Mouse (Mus musculus) adrenal gland, adult 18-20 months (tissue): Measurements from ENCODE around the gene Zscan10. TPM values are rescaled to one million over a fixed set of nuclear protein-coding genes. Genes with fewer than 3 reads are reported as not detected.
A peak's percentile ranks its signal among the peaks of the same experiment; 100 is the strongest.

ENCODE experiments used
- DNase-seq, 2 experiments: peaks; one replicate each; pipeline ENCODE4 v3.0.0; 2021 to 2022; ENCODE audit warnings: low spot score in 2 of 2
- total RNA-seq, 2 experiments: library from RNA; stranded (reverse); gene quantifications; 1 replicate in 1 of 2; 2 replicates in 1 of 2; pipeline ENCODE4 v1.2.3; 2021

Zscan10 gene
- total RNA-seq, 2 experiments from 2014 or later = not detected

GRCm38 (mm10) chr17:23644613-23645495 lies 44.2 kb downstream of the Zscan10 start, which contains the start of gene Mmp25:
TSS of gene Mmp25 (minus strand) at chr17:23645277.
- no peak for DNase-seq

DNA sequence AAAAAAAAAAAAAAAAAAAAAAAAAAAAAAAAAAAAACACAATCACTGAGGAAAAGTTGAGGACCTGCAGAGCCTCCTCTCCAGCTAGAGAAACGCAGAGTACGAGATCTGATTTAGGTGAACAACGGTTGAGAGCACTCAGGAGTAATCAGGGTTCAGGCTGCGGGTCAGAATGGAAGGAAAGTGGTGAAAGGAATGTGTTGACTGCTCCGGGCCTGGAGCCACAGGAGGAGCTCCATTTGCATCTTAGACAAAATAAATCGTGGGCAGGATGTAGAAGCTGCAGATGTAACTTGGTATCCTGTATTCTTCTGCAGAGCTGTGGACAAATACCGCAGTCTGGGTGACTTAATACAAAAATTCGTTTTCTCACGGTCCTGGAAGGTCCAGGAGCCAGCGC lies 45.2 kb downstream of the Zscan10 start:
- DNase-seq = no peak

DNA sequence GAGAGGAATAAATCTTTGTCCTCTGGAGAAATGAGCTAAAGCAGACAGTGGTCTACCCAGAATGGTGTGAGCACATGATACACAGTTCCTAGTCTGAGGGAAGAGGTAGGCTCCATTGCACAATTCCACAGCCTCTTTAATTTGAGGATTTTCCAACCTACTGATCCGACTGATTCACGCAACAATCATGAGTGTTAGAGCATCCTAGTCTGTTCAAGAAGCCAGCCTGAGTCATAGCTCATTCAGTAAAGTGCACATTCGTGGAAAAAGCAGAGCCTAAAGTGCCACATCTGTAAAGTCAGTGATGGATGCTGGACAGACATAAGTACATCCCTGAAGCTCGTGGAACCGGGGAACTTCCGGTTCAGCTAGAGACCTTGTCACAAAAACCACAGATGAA lies 50.7 kb downstream of the Zscan10 start:
- DNase-seq = no peak

GRCm38 (mm10) chr17:23653324-23653723 lies 52.7 kb downstream of the Zscan10 start:
- DNase-seq = no peak

DNA sequence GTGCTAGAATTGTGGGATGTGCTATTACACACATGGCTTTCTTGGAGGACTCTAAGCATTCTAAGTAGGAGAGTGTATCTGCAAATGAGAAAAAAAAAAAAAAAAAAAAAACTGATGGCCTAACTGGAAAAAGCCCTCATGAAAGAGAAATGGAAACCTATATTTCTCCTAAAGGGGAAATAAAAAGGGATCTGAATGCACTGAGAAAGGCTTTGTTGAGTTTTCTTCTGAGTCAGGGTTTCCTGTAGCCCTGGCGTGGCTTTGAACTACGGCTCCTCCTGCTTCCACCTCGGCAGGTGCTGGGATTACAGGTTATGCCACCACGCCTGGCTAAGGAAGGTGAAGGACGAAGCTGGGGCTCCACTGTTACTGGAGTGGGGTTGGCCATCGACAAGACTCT lies 53.3 kb downstream of the Zscan10 start:
- DNase-seq = no peak

DNA sequence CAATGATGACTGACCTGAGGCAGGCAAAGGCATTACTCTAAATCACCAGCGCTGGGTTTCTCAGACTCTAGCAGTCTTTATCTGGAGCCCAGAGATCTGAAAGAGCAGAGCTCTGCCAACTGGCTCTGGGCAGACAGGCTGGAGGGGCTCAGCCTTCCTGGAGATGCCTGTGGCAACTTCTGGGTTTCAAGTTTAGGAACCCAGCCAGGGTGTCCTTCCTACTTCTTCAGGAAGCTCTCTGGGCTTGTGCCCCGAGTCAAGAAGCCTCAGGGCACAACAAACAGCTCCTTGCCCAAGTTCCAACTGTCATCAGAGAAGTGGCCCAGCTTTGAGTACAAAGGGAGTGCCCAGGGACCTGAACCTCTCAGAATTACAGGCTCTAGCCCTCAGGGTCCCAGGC lies 53.8 kb downstream of the Zscan10 start:
- no peak for DNase-seq

DNA sequence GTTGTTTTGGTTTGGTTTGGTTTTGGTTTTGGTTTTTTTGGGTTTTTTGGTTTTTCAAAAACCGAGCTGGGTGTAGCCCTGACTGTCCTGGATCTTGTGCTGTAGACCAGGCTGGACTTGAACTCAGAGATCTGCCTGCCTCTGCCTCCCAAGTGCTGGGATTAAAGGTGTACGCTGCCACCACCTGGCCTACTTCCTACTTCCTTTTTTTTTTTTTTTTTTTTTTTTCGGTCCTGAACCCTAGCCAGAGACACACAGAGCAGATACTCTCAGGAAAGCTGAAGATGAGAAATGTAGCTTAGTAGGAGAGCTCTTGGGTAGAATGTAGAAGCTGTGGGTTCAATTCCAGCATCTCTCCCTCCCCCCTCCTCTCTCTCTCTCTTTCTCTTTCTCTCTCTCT lies 57.8 kb downstream of the Zscan10 start:
- DNase-seq = no peak

DNA sequence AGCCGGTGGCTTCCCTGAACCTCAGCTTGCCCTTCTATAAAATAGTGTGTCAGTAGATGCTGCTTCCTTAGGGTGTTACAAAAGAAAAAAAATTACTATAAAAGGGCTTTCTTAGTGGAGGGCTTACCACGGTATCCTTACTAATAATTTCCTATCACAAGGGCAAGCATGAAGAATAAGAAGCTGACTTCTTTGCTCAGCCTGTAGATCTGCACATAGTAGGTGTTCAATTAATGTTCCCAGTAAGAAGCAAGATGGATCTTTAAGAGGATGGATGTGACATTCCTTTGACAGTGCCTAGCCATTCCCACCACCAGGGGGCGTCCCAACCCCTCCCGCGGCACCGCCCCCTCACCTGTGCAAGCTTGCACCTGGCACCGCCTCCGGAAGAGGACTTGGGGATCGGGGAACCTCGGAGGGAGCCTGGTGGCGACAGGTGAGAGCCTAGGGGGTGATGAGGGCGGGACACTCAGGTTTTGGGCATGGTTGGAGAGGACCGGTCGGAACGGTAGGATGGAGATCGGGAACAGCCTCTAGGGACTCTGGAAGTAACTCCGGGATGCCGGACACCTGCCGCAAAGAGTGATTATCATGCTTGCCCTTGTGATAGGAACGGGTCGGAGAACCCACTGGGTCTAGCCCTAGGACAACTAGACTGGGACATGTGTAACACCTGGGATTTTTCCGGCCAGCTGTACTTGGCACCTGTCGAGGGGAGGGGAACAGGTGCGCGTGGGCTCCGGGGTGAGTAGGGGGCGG lies 59.6 kb downstream of the Zscan10 start, which contains the start of gene Bicdl2:
Bicdl2 (plus strand) TSS at position 390 of the 759 bp plus-strand sequence.
- DNase-seq = peak; percentile 47 to 65

Other genes starting within 250 kb of the Zscan10 start
- not detected for gene Vmn2r116, start 216.3 kb upstream of the Zscan10 start, total RNA-seq
- not detected for gene Vmn2r117, start 121.2 kb upstream of the Zscan10 start, total RNA-seq
- gene Zfp213, start 36.6 kb upstream of the Zscan10 start, total RNA-seq = 10 to 100 TPM; 11.0 to 12.3 TPM
- 1 to 10 TPM; 6.2 to 6.3 TPM for gene Zfp13, start 1.4 kb upstream of the Zscan10 start, total RNA-seq
- gene Mmp25, start 44.4 kb downstream of the Zscan10 start, total RNA-seq = under 1 TPM; 0.10 TPM
- not detected for gene Bicdl2, start 59.6 kb downstream of the Zscan10 start, total RNA-seq
- gene Hcfc1r1, start 72.7 kb downstream of the Zscan10 start, total RNA-seq = 100 to 1,000 TPM; 153 to 154 TPM
- 10 to 100 TPM; 23.1 to 23.3 TPM for gene Thoc6, start 73.0 kb downstream of the Zscan10 start, total RNA-seq
- gene Tnfrsf12a, start 76.6 kb downstream of the Zscan10 start, total RNA-seq = 100 to 1,000 TPM; 224 to 359 TPM
- not detected for gene Cldn6, start 78.4 kb downstream of the Zscan10 start, total RNA-seq
- gene Cldn9, start 83.2 kb downstream of the Zscan10 start, total RNA-seq = not detected
- gene 1520401A03Rik, start 121.9 kb downstream of the Zscan10 start, total RNA-seq = 1 to 10 TPM; 2.2 to 6.7 TPM
- gene Pkmyt1, start 125.5 kb downstream of the Zscan10 start, total RNA-seq = 1 to 10 TPM; 2.1 to 2.4 TPM
- gene Paqr4, start 140.0 kb downstream of the Zscan10 start, total RNA-seq = 10 to 100 TPM in 1 of 2 experiments, 1 to 10 TPM in 1; 8.5 to 12.7 TPM
- under 1 TPM in 1 of 2 experiments, not detected in 1; 0.13 TPM for gene Kremen2, start 145.0 kb downstream of the Zscan10 start, total RNA-seq
- gene Flywch1, start 170.7 kb downstream of the Zscan10 start, total RNA-seq = 10 to 100 TPM; 72.5 to 89.3 TPM
- 10 to 100 TPM in 1 of 2 experiments, 1 to 10 TPM in 1; 8.2 to 10.9 TPM for gene Flywch2, start 185.2 kb downstream of the Zscan10 start, total RNA-seq
- gene Srrm2, start 189.7 kb downstream of the Zscan10 start, total RNA-seq = 100 to 1,000 TPM; 480 to 746 TPM
- 100 to 1,000 TPM; 352 to 413 TPM for gene Elob, start 228.3 kb downstream of the Zscan10 start, total RNA-seq
- gene Prss33, start 235.2 kb downstream of the Zscan10 start, total RNA-seq = not detected
- gene Prss32, start 243.0 kb downstream of the Zscan10 start, total RNA-seq = not detected
- under 1 TPM; 0.60 to 0.74 TPM for gene Prss41, start 243.3 kb downstream of the Zscan10 start, total RNA-seq